Mouse (Mus musculus) forebrain, embryonic 11.5 days (tissue): ENCODE results near the gene Smdt1. TPM values are rescaled to one million over a fixed set of nuclear protein-coding genes. Genes with fewer than 3 reads are reported as not detected.

ENCODE experiments used
- ATAC-seq: fragments of 200-750 bp; cut with Nextera tagmentation; replicated peaks from 2 replicates; pipeline ENCODE4 v1.8.0; 2017; ENCODE audit warnings: moderate TSS enrichment; ENCODE audit not compliant: low FRiP score
- DNase-seq: peaks from one replicate; pipeline ENCODE4 v3.0.0-alpha.2; 2017; ENCODE audit warnings: low spot score
- H3K27ac ChIP-seq: fragments of 300-500 bp; sonication (generic); 2 replicates; pipeline ENCODE4 v1.5.1; 2014; ENCODE audit warnings: low read depth, low read length
- H3K27me3 ChIP-seq: fragments of 300-500 bp; sonication (generic); 2 replicates; pipeline ENCODE4 v1.6.1; 2014; ENCODE audit warnings: mild to moderate bottlenecking, low read length, mixed read lengths; ENCODE audit not compliant: control insufficient read depth, insufficient read depth
- H3K36me3 ChIP-seq: fragments of 300-500 bp; sonication (generic); 2 replicates; pipeline ENCODE4 v1.6.1; 2014; ENCODE audit warnings: mild to moderate bottlenecking, low read length, moderate library complexity, mixed read lengths; ENCODE audit not compliant: control insufficient read depth, insufficient read depth
- H3K4me1 ChIP-seq: fragments of 300-500 bp; sonication (generic); replicated peaks from 2 replicates; pipeline ENCODE4 v1.6.1; 2014; ENCODE audit warnings: low read length, mixed read lengths; ENCODE audit not compliant: control insufficient read depth, insufficient read depth
- H3K4me2 ChIP-seq: fragments of 300-500 bp; sonication (generic); 2 replicates; pipeline ENCODE4 v1.6.1; 2014; ENCODE audit warnings: low read depth, mild to moderate bottlenecking, low read length, moderate library complexity, mixed read lengths; ENCODE audit not compliant: severe bottlenecking
- H3K4me3 ChIP-seq: fragments of 300-500 bp; sonication (generic); 2 replicates; pipeline ENCODE4 v1.5.1; 2014; ENCODE audit warnings: low read depth, low read length
- H3K9ac ChIP-seq: fragments of 300-500 bp; sonication (generic); 2 replicates; pipeline ENCODE4 v1.6.1; 2014; ENCODE audit warnings: low read length
- H3K9me3 ChIP-seq: fragments of 300-500 bp; sonication (generic); 2 replicates; pipeline ENCODE4 v1.6.1; 2016; ENCODE audit warnings: low read length, mixed read lengths; ENCODE audit not compliant: control insufficient read depth
- WGBS: fragments of 180-500 bp; shearing (Covaris S2); extraction: QIAGEN DNeasy Blood & Tissue Kit; methylation state at CpG from one replicate; pipeline ENCODE4 v1.1.7; 2014; 5-methylcytosine and 5-hydroxymethylcytosine counted together
- polyA plus RNA-seq: library from polyadenylated mRNA; unstranded; fragments of >200 nt; fragmentation: Nextera tagmentation; extraction: Ambion mirVana; gene quantifications from 2 replicates; pipeline ENCODE4 v1.2.1, GENCODE M21; 2014

The Smdt1 gene
- 236 and 244 TPM in 2 replicates for polyA plus RNA-seq

GRCm38 (mm10) chr15:82338593-82339112 lies at the start of gene Smdt1, which contains the start of the genes Naga and Pheta2:
Gene Smdt1, plus strand, starts transcription at chr15:82338959.
Gene Naga, minus strand, starts transcription at chr15:82338925.
Gene Pheta2, plus strand, starts transcription at chr15:82338942.
- Histone ChIP-seq H3K36me3 (no peaks in the 10 kb centered on the region), H3K27ac (no peak within 1 kb of the TSS), H3K4me1 (peaks cover 11% of the 10 kb centered on the region; the same call in 1 of the 2 replicates), H3K27me3 (peaks cover 9% of the 10 kb centered on the region; the same call in 1 of the 2 replicates), H3K9ac (peak within 1 kb of the TSS; percentile 55), H3K4me3 (peak within 1 kb of the TSS; percentile 44), H3K9me3 (no peaks in the 10 kb centered on the region), H3K4me2 (peak within 1 kb of the TSS; percentile 71)
- WGBS, result under 1% methylated on average over 41 of the region's 41 CpGs
- ATAC-seq (peak; percentile 92), DNase-seq (peak; percentile 97)

- no peak overlapping the region for H3K4me2 ChIP-seq
- H3K27ac ChIP-seq, result no peak overlapping the region
- peaks cover 23% of the 10 kb centered on the region; the same call in 1 of the 2 replicates for H3K36me3 ChIP-seq
- no peaks in the 10 kb centered on the region for H3K9me3 ChIP-seq
- WGBS, result 97% methylated on average over 7 of the region's 7 CpGs
- H3K27me3 ChIP-seq, result no peaks in the 10 kb centered on the region
- no peak overlapping the region for H3K9ac ChIP-seq
- peaks cover 8% of the 10 kb centered on the region for H3K4me1 ChIP-seq
- H3K4me3 ChIP-seq, result no peak overlapping the region
- DNase-seq, result no peak
- ATAC-seq, result no peak
These were observed 48.5 kb upstream of the Smdt1 start for GRCm38 (mm10) chr15:82290252-82290651.

- Histone ChIP-seq H3K9ac (no peak overlapping the region), H3K4me3 (no peak overlapping the region), H3K27me3 (no peaks in the 10 kb centered on the region), H3K4me2 (peak overlapping the region; percentile 32; the same call in 1 of the 2 replicates), H3K27ac (no peak overlapping the region), H3K9me3 (no peaks in the 10 kb centered on the region), H3K4me1 (peaks cover 8% of the 10 kb centered on the region), H3K36me3 (peaks cover 14% of the 10 kb centered on the region; the same call in 1 of the 2 replicates)
- ATAC-seq (peak; percentile 57; the same call in 1 of the 2 replicates), DNase-seq (no peak)
- 37% methylated on average over 5 of the region's 5 CpGs for WGBS
These were observed 45.9 kb upstream of the Smdt1 start for GRCm38 (mm10) chr15:82292851-82293250.

- Histone ChIP-seq H3K27ac (no peak overlapping the region), H3K27me3 (no peaks in the 10 kb centered on the region), H3K4me3 (no peak overlapping the region), H3K4me2 (peak overlapping the region; percentile 32; the same call in 1 of the 2 replicates), H3K9me3 (no peaks in the 10 kb centered on the region), H3K36me3 (peaks cover 14% of the 10 kb centered on the region; the same call in 1 of the 2 replicates), H3K9ac (no peak overlapping the region), H3K4me1 (peaks cover 8% of the 10 kb centered on the region)
- WGBS, result 9% methylated on average over 7 of the region's 7 CpGs
- ATAC-seq (peak; percentile 84), DNase-seq (peak; percentile 76)
These were observed 45.5 kb upstream of the Smdt1 start for GRCm38 (mm10) chr15:82293271-82293711.

- ATAC-seq (0 out of 2 replicates have a peak, but pooled peaks have one; percentile 37), DNase-seq (no peak)
- Histone ChIP-seq H3K4me3 (no peak overlapping the region), H3K36me3 (peaks cover 11% of the 10 kb centered on the region; the same call in 1 of the 2 replicates), H3K4me2 (no peak overlapping the region), H3K27ac (no peak overlapping the region), H3K9ac (no peak overlapping the region), H3K9me3 (no peaks in the 10 kb centered on the region), H3K4me1 (peaks cover 8% of the 10 kb centered on the region), H3K27me3 (no peaks in the 10 kb centered on the region)
- 51% methylated on average over 8 of the region's 8 CpGs for WGBS
These were observed 44.7 kb upstream of the Smdt1 start for GRCm38 (mm10) chr15:82294059-82294458.

GRCm38 (mm10) chr15:82298764-82299561 lies 39.8 kb upstream of the Smdt1 start, which contains the start of gene Wbp2nl:
Gene Wbp2nl, plus strand, starts transcription at chr15:82298954.
- H3K36me3 ChIP-seq, result no peaks in the 10 kb centered on the region
- 62% methylated on average over 39 of the region's 39 CpGs for WGBS
- 0 out of 2 replicates have a peak, but pooled peaks have one; percentile 49 for ATAC-seq
- no peaks in the 10 kb centered on the region for H3K27me3 ChIP-seq
- no peak within 1 kb of the TSS for H3K4me2 ChIP-seq
- H3K9me3 ChIP-seq, result no peaks in the 10 kb centered on the region
- DNase-seq, result no peak
- no peaks in the 10 kb centered on the region for H3K4me1 ChIP-seq
- H3K4me3 ChIP-seq, result no peak within 1 kb of the TSS
- no peak within 1 kb of the TSS for H3K27ac ChIP-seq
- H3K9ac ChIP-seq, result no peak within 1 kb of the TSS

- WGBS, result 74% methylated on average over 3 of the region's 3 CpGs
These were observed 31.7 kb upstream of the Smdt1 start for GRCm38 (mm10) chr15:82307107-82307506.

GRCm38 (mm10) chr15:82308416-82308815 lies 30.3 kb upstream of the Smdt1 start:
- Histone ChIP-seq H3K4me1 (no peaks in the 10 kb centered on the region), H3K36me3 (no peaks in the 10 kb centered on the region), H3K27me3 (no peaks in the 10 kb centered on the region; the same call in 1 of the 2 replicates), H3K4me3 (no peak overlapping the region), H3K9ac (no peak overlapping the region), H3K4me2 (no peak overlapping the region), H3K27ac (no peak overlapping the region), H3K9me3 (no peaks in the 10 kb centered on the region)
- no peak for DNase-seq
- ATAC-seq, result no peak
- 92% methylated on average over 3 of the region's 3 CpGs for WGBS

More at GRCm38 (mm10) chr15:82307107-82307506, 31.7 kb upstream of the Smdt1 start:
- no peak overlapping the region for H3K27ac ChIP-seq
- H3K4me1 ChIP-seq, result no peaks in the 10 kb centered on the region
- no peak for DNase-seq
- no peak for ATAC-seq
- no peak overlapping the region for H3K4me2 ChIP-seq
- H3K36me3 ChIP-seq, result no peaks in the 10 kb centered on the region
- H3K9me3 ChIP-seq, result no peaks in the 10 kb centered on the region
- H3K4me3 ChIP-seq, result no peak overlapping the region
- H3K27me3 ChIP-seq, result no peaks in the 10 kb centered on the region; the same call in 1 of the 2 replicates
- no peak overlapping the region for H3K9ac ChIP-seq
